Mouse (Mus musculus) lung, embryonic 14.5 days (tissue): ENCODE results near the gene Lats1. TPM values are rescaled to one million over a fixed set of nuclear protein-coding genes. Genes with fewer than 3 reads are reported as not detected.

Experiments
- ATAC-seq: fragments of 200-750 bp; cut with Nextera tagmentation; 2 replicates; pipeline ENCODE4 v1.8.0; 2017; ENCODE audit warnings: mild to moderate bottlenecking, moderate TSS enrichment, moderate library complexity; ENCODE audit not compliant: insufficient read depth
- DNase-seq: peaks from one replicate; pipeline ENCODE4 v3.0.0-alpha.2; 2015
- H3K27ac ChIP-seq: fragments of 300-500 bp; sonication (generic); 2 replicates; pipeline ENCODE4 v1.5.1; 2014; ENCODE audit warnings: low read depth, mild to moderate bottlenecking, moderate library complexity
- H3K27me3 ChIP-seq: fragments of 300-500 bp; sonication (generic); 2 replicates; pipeline ENCODE4 v1.6.1; 2014; ENCODE audit warnings: low read length, control low read depth; ENCODE audit not compliant: insufficient read depth
- H3K36me3 ChIP-seq: fragments of 300-500 bp; sonication (generic); 2 replicates; pipeline ENCODE4 v1.6.1; 2014; ENCODE audit warnings: control low read depth; ENCODE audit not compliant: insufficient read depth
- H3K4me1 ChIP-seq: fragments of 300-500 bp; sonication (generic); 2 replicates; pipeline ENCODE4 v1.6.1; 2014; ENCODE audit warnings: antibody characterized with exemption, control low read depth; ENCODE audit not compliant: insufficient read depth
- H3K4me2 ChIP-seq: fragments of 300-500 bp; sonication (generic); 2 replicates; pipeline ENCODE4 v1.6.1; 2014; ENCODE audit warnings: mild to moderate bottlenecking
- H3K4me3 ChIP-seq: fragments of 300-500 bp; sonication (generic); 2 replicates; pipeline ENCODE4 v1.5.1; 2014; ENCODE audit warnings: low read depth, low read length
- H3K9ac ChIP-seq: fragments of 300-500 bp; sonication (generic); 2 replicates; pipeline ENCODE4 v1.6.1; 2014
- H3K9me3 ChIP-seq: fragments of 300-500 bp; sonication (generic); 2 replicates; pipeline ENCODE4 v1.6.1; 2016; ENCODE audit warnings: low read depth, low read length, control low read depth
- CTCF ChIP-seq: IDR thresholded peaks from 2 replicates; pipeline ENCODE4 v1.5.1; 2016; ENCODE audit warnings: antibody characterized with exemption, low read depth
- WGBS: fragments of 180-500 bp; shearing (Covaris S2); extraction: QIAGEN DNeasy Blood & Tissue Kit; methylation state at CpG from one replicate; pipeline ENCODE4 v1.1.7; 2014; 5-methylcytosine and 5-hydroxymethylcytosine counted together
- polyA plus RNA-seq: library from polyadenylated mRNA; unstranded; fragments of >200 nt; fragmentation: Nextera tagmentation; extraction: Ambion mirVana; gene quantifications from 2 replicates; pipeline ENCODE4 v1.2.1, GENCODE M21; 2014

The Lats1 gene
- polyA plus RNA-seq, 1 experiment from 2014 or later = 14.2 TPM

GRCm38 (mm10) chr10:7682249-7682648 is 1.2 kb downstream of the Lats1 start:
- DNase-seq = peak; percentile 17
- Histone ChIP-seq H3K4me1 (peaks cover 13% of the 10 kb centered on the region), H3K9me3 (no peaks in the 10 kb centered on the region), H3K9ac (peak overlapping the region; percentile 99), H3K4me3 (peak overlapping the region; percentile 94), H3K36me3 (peaks cover 31% of the 10 kb centered on the region), H3K27me3 (no peaks in the 10 kb centered on the region), H3K4me2 (peak overlapping the region; percentile 81), H3K27ac (no peak overlapping the region; the same call in 1 of the 2 replicates)
- WGBS = 48% methylated on average over 3 of the region's 3 CpGs
- no peak for TF ChIP-seq CTCF
- ATAC-seq = no peak

- Histone ChIP-seq H3K9ac (no peak overlapping the region), H3K27me3 (no peaks in the 10 kb centered on the region), H3K4me2 (no peak overlapping the region), H3K27ac (no peak overlapping the region), H3K9me3 (no peaks in the 10 kb centered on the region), H3K36me3 (peaks cover 12% of the 10 kb centered on the region), H3K4me1 (peaks cover 8% of the 10 kb centered on the region; the same call in 1 of the 2 replicates), H3K4me3 (no peak overlapping the region)
- DNase-seq (no peak), ATAC-seq (no peak)
- no peak for TF ChIP-seq CTCF
- 81% methylated on average over 6 of the region's 6 CpGs for WGBS
Measured at GRCm38 (mm10) chr10:7686902-7687301, 5.9 kb downstream of the Lats1 start.

GRCm38 (mm10) chr10:7695286-7695685 is 14.3 kb downstream of the Lats1 start:
- no peak; the same call in 1 of the 2 replicates for TF ChIP-seq CTCF
- H3K9me3 ChIP-seq = no peaks in the 10 kb centered on the region
- no peak for DNase-seq
- H3K27ac ChIP-seq = no peak overlapping the region
- peaks cover 87% of the 10 kb centered on the region for H3K36me3 ChIP-seq
- H3K4me3 ChIP-seq = no peak overlapping the region
- H3K27me3 ChIP-seq = no peaks in the 10 kb centered on the region
- H3K4me1 ChIP-seq = no peaks in the 10 kb centered on the region
- H3K4me2 ChIP-seq = no peak overlapping the region
- no peak overlapping the region for H3K9ac ChIP-seq
- ATAC-seq = no peak

DNA sequence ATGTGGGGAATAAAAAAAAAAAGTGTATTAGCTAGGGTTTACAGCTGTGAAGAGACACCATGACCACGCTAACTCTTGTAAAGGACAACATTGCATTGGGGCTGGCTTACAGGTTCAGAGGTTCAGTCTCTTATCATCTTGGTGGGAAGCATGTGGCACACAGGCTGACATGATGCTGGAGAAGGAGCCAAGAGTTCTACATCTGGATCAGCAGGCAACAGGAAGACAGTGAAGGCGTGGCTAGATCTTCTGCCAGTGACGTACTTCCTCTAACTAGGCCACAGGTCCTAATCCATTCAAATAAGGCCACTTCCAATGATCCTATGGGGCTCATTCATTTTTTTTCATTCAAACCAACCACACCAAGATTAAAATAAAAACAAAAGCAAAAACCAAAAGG is 19.1 kb downstream of the Lats1 start:
- TF ChIP-seq CTCF = no peak

GRCm38 (mm10) chr10:7702586-7702985 is 21.6 kb downstream of the Lats1 start:
- 97% methylated on average over 6 of the region's 6 CpGs for WGBS
- H3K36me3 ChIP-seq = peaks cover 91% of the 10 kb centered on the region
- H3K4me1 ChIP-seq = no peaks in the 10 kb centered on the region
- no peak for TF ChIP-seq CTCF
- no peak overlapping the region for H3K4me3 ChIP-seq
- H3K27me3 ChIP-seq = no peaks in the 10 kb centered on the region
- H3K9me3 ChIP-seq = no peaks in the 10 kb centered on the region
- no peak overlapping the region for H3K27ac ChIP-seq
- no peak overlapping the region for H3K4me2 ChIP-seq
- H3K9ac ChIP-seq = no peak overlapping the region
- DNase-seq (no peak), ATAC-seq (no peak)

More for the DNA sequence above, 19.1 kb downstream of the Lats1 start:
- ATAC-seq (no peak), DNase-seq (no peak)
- H3K27ac ChIP-seq = no peak overlapping the region
- no peak overlapping the region for H3K4me3 ChIP-seq
- WGBS = 90% methylated on average over 3 of the region's 3 CpGs
- no peaks in the 10 kb centered on the region for H3K27me3 ChIP-seq
- no peaks in the 10 kb centered on the region for H3K9me3 ChIP-seq
- H3K4me1 ChIP-seq = no peaks in the 10 kb centered on the region
- no peak overlapping the region for H3K4me2 ChIP-seq
- H3K9ac ChIP-seq = no peak overlapping the region
- peaks cover 93% of the 10 kb centered on the region for H3K36me3 ChIP-seq

- H3K36me3 ChIP-seq = peaks cover 81% of the 10 kb centered on the region
- no peak for TF ChIP-seq CTCF
- no peak overlapping the region for H3K9ac ChIP-seq
- H3K27ac ChIP-seq = no peak overlapping the region
- no peaks in the 10 kb centered on the region for H3K27me3 ChIP-seq
- no peak for DNase-seq
- ATAC-seq = no peak
- H3K4me2 ChIP-seq = no peak overlapping the region
- WGBS = 87% methylated on average over 5 of the region's 5 CpGs
- no peaks in the 10 kb centered on the region for H3K4me1 ChIP-seq
- H3K4me3 ChIP-seq = no peak overlapping the region
- H3K9me3 ChIP-seq = no peaks in the 10 kb centered on the region
Measured at GRCm38 (mm10) chr10:7710121-7710520, 29.1 kb downstream of the Lats1 start.

- no peaks in the 10 kb centered on the region for H3K27me3 ChIP-seq
- H3K27ac ChIP-seq = no peak overlapping the region
- DNase-seq (no peak), ATAC-seq (no peak)
- no peak for TF ChIP-seq CTCF
- no peaks in the 10 kb centered on the region for H3K4me1 ChIP-seq
- no peak overlapping the region for H3K9ac ChIP-seq
- peaks cover 67% of the 10 kb centered on the region for H3K36me3 ChIP-seq
- H3K4me3 ChIP-seq = no peak overlapping the region
- WGBS = 84% methylated on average over 13 of the region's 13 CpGs
- H3K4me2 ChIP-seq = no peak overlapping the region
- H3K9me3 ChIP-seq = no peaks in the 10 kb centered on the region
Measured at GRCm38 (mm10) chr10:7712506-7712905, 31.5 kb downstream of the Lats1 start.

- Histone ChIP-seq H3K27ac (no peak overlapping the region), H3K9me3 (no peaks in the 10 kb centered on the region), H3K9ac (no peak overlapping the region), H3K27me3 (no peaks in the 10 kb centered on the region), H3K4me1 (no peaks in the 10 kb centered on the region), H3K4me3 (no peak overlapping the region), H3K36me3 (peaks cover 46% of the 10 kb centered on the region), H3K4me2 (no peak overlapping the region)
- ATAC-seq = no peak
- DNase-seq = no peak
- 66% methylated on average over 7 of the region's 7 CpGs for WGBS
- TF ChIP-seq CTCF = no peak
Measured at GRCm38 (mm10) chr10:7715056-7715455, 34.0 kb downstream of the Lats1 start.
